15 mouse cellular contexts compared by ENCODE assay signal in the genomic region with DNA sequence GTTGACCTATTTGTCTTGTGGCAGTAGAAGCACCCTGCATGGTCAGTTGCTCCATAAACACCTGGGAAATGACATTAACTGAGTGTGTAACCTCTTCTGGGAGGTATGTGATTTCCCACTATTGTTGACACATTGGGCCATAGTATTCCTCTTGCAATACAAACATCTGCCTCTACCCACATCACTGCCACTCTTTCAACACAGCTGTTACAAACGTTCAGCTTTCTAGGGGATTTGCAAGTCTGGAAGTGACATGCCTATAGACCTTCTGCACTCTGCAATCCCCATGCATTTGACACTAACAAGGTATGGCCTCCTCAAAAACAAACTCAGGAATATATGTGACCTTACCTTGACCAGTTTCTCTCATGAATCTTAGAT.
"Had no signal": no experiment of that assay in that cellular context is flagged by ENCODE, and none has a peak within 500 bp of the region (broad histone marks: within the 10 kb centered on the region; RNA-seq: fewer than 3 reads in every experiment).

No protein-coding gene starts in this region.

- H3K4me3 ChIP-seq: lung, embryonic 15.5 days; megakaryocyte, embryonic 14.5 days; midbrain, embryonic 12.5 days; midbrain, embryonic 15.5 days; stomach, embryonic 15.5 days had no signal

- ATAC-seq: midbrain, embryonic 15.5 days had no signal

- H3K9me3 ChIP-seq: lung, embryonic 15.5 days; midbrain, embryonic 12.5 days; midbrain, embryonic 15.5 days; stomach, embryonic 15.5 days had no signal

- H3K4me1 ChIP-seq: lung, embryonic 15.5 days; megakaryocyte, embryonic 14.5 days; midbrain, embryonic 12.5 days; midbrain, embryonic 15.5 days; stomach, embryonic 15.5 days had no signal

- H3K27me3 ChIP-seq: lung, embryonic 15.5 days; megakaryocyte, embryonic 14.5 days; midbrain, embryonic 12.5 days; midbrain, embryonic 15.5 days; stomach, embryonic 15.5 days had no signal

- DNase-seq: liver; lung, adult 2 months; right cerebral cortex, postnatal 14 days; thymus, adult 2 months; thymus, postnatal 25 days; thymus, postnatal 4 days had no signal

- H3K36me3 ChIP-seq: lung, embryonic 15.5 days; midbrain, embryonic 12.5 days; midbrain, embryonic 15.5 days; stomach, embryonic 15.5 days had no signal

- H3K27ac ChIP-seq: liver, embryonic 14.5 days; lung, embryonic 15.5 days; macrophage; midbrain, embryonic 12.5 days; midbrain, embryonic 15.5 days; stomach, embryonic 15.5 days; stomach, postnatal 0 days had no signal

- H3K9ac ChIP-seq: liver, embryonic 14.5 days; lung, embryonic 15.5 days; midbrain, embryonic 12.5 days; midbrain, embryonic 15.5 days; stomach, embryonic 15.5 days had no signal

- H3K4me2 ChIP-seq: liver, embryonic 11.5 days; lung, embryonic 15.5 days; midbrain, embryonic 12.5 days; midbrain, embryonic 15.5 days; stomach, embryonic 15.5 days had no signal
